Mouse (Mus musculus) layer of hippocampus, adult 9-11 months (tissue): ENCODE measurements at regions not wholly inside any gene's neighbourhood (a gene's known extent, or its start where the extent isn't known, plus 50 kb on each side); places are given as distances from the start of the nearest gene placed in this dataset.

ENCODE experiments used
- DNase-seq: peaks from one replicate; pipeline ENCODE4 v3.0.0; 2022

GRCm38 (mm10) chr13:83266591-83266990 is 237.2 kb upstream of the Mef2c start:
- DNase-seq = no peak

- no peak for DNase-seq
These were observed 235.2 kb upstream of the Mef2c start for GRCm38 (mm10) chr13:83268663-83269062.

DNA sequence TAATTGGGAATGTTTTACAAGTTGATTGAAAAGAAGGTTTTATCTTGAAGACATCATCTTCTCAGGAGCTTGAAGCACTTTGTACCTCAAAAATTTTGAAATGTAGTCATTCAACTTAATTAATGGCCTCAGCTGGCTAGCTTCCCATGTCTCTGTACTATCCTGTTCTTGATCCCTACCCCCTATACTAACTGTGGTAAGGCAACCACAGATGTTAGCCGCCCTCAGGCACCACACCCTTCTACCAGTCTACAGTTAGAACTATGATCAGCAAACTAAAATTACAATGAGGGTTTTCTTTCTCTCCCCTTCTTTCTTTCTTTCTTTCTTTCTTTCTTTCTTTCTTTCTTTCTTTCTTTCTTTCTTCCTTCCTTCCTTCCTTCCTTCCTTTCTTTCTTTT is 225.1 kb upstream of the Mef2c start:
- DNase-seq = no peak

GRCm38 (mm10) chr13:83307696-83308095 is 196.1 kb upstream of the Mef2c start:
- no peak for DNase-seq

- DNase-seq = no peak
These were observed 175.3 kb upstream of the Mef2c start for GRCm38 (mm10) chr13:83328488-83328887.

- DNase-seq = no peak
These were observed 170.1 kb upstream of the Mef2c start for GRCm38 (mm10) chr13:83333728-83334127.

- DNase-seq = no peak
These were observed 159.1 kb upstream of the Mef2c start for GRCm38 (mm10) chr13:83344611-83345319.

DNA sequence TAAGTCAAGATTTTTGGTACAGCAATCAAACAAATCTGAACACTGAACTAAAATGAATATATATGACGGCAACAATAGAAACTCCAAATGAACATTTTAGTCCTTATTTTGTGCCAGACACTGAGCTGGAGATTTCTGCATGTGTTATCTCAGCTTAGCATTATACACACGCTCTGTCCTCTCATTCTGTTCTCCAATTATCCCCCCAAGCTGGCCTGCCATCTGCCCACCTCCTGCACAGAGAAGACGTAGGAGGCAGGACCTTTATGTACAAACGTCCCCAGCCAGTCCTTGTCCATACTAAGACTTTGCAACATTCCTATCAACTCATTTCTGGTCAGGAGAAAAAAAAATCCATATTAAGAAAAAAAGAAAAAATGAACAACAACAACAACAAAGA is 148.5 kb upstream of the Mef2c start:
- DNase-seq = peak; percentile 67

DNA sequence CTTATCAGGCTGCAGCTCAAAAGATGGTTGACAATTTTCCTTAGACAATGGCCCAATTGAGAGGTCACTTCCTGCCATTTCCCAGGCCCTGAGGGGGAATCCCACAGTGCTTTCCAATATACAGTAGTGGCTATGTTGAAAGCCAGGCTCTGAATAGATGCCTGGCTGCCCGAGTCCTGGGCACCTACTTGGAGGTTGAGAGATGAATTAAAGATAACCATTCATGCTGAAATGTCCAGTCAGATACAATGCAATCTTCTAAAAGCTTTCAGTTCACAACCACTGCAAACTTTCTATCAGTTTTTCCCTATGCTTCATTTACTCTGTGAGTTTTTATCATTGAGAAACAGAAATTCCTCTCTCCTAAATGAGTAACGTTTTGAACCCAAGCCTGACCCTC is 143.3 kb upstream of the Mef2c start:
- no peak for DNase-seq

GRCm38 (mm10) chr13:83376097-83376797 is 127.6 kb upstream of the Mef2c start:
- DNase-seq = peak; percentile 47

DNA sequence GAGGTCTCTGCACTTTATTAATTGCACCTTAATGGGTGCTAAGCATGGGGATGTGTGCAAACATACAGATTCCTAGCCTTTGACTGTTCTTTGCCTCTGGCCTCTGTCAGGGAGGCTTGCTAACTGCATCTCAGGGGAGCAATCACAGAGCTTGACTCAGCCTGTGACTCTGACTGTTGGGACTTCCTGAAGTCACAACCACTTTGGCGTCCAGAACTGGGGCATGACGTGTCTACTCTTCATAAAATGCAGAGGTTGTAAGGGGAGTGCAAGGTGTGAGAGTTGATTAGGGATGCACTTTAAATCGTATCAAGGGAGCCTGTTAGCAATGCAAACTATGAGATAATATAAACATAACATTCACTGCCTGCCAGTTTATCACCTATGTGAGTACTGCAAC is 125.2 kb upstream of the Mef2c start:
- DNase-seq = no peak

DNA sequence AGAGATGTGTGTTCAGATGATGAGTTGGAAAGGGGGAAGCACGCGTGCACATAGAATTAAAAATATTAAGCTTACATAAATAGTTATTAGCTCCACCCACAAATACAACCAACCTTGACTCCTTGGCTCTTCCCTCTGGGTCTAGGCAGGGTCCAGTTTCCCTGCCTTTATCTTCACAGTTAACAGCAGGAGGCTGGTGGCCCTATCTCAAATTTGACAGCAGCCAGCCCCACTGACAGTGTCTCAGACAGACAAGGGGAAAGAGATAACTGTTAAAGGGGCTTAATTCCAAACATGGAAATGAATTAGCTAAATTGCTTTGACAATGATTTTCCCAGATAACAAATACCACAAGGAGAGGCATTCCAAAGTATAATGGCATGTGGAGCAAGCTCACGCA is 121.2 kb upstream of the Mef2c start:
- no peak for DNase-seq

- DNase-seq = no peak
These were observed 109.1 kb upstream of the Mef2c start for GRCm38 (mm10) chr13:83394773-83395172.

DNA sequence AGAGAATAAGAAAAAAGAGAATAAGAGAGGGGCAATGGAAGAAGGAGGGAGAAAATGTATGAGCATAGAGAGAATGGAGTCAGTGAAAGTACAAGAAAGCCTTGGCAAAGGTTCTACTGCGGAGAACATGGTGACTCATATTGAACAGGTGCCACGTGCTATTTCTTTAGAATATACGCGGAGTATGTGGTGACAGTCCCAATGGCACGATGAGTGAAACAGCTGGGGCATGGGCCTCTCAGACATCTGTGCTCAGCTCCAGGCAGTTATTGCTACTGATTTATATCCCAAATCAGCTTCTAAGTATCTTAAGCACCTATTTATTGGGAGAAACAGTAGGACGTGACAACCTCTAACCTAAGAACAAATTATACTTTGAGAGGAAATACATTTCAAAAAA is 104.5 kb upstream of the Mef2c start:
- no peak for DNase-seq

DNA sequence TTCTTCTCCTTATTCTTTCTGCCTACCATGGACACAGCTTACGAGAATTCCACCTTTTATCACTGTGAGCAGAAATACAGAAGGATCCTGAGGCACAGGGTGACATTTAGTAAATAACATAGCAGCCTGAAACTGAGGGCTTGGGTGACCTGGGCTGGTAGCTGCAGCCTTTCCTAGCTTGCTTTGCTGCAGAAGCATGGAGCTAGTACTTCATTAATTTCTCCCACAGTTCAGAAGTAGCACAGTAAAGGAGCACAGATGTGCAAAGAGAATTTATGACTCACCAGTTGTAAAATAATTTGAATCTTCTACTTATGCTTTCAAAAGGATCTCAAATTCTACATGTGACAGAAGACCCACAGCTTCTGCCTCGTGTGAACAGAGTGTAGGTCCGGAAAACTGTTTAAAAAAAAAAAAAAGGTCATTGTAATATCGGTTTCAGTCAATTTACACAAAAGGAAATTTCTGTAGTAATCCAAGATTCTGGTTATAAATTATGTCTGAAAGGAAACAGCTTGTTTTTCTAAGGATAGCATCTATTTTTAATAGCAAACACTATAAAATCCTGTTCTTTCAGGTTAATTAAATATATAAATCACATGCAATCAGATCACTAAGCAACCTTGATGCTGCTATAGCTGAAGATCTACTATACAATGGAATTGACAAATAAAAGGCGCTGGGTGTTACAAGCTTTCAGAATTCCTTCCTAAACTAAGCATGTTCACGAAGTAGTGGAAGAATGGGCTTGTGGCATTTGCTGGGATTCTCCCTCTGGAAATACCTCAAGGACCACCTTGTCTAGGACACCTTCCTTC is 64.0 kb upstream of the Mef2c start:
- no peak for DNase-seq

- DNase-seq = no peak
These were observed 59.6 kb upstream of the Mef2c start for GRCm38 (mm10) chr13:83444277-83444676.

- DNase-seq = no peak
These were observed 53.0 kb upstream of the Mef2c start for GRCm38 (mm10) chr13:83450820-83451219.

DNA sequence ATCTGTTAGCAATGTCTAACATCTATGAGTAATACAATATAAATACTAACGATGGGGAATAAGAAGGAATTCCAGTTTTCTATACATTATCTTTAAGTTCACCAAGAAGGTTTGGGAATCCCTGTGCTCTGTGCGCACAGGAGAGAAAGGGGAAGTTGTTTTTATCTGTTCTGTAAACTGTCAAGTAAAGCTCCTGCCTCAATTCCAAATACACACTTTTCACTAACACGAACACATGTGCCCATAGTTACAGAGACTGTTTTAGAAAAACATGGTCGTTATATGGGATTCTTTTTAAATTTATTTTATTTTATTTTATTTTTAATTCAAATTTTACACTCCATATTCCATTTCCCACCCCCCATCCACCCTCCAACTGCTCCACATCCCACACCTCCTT is 50.8 kb upstream of the Mef2c start:
- no peak for DNase-seq
